ENCODE assay signal across 9 mouse cellular contexts in genomic region chr12:5215836-5216747, GRCm38 (mm10).
A peak's percentile ranks its signal among the peaks of the same experiment; 100 is the strongest.
DNase-seq lines count a peak whose midpoint lies in the region; ATAC-seq and TF ChIP-seq lines count a peak whose summit lies in the region.
"Had no signal": no experiment of that assay in that cellular context is flagged by ENCODE, and none has a peak within 500 bp of the region (broad histone marks: within the 10 kb centered on the region; RNA-seq: fewer than 3 reads in every experiment).

No protein-coding gene starts in this region.

- TF ChIP-seq CTCF in cerebellum, adult 2 months (IDR thresholded peaks at IDR 0.05; ENCODE audit: borderline replicate concordance, insufficient read depth, low read depth, low read length): no peak

- H3K4me2 ChIP-seq in forebrain, embryonic 11.5 days (ENCODE audit: low read depth, low read length, severe bottlenecking): 0 out of 2 replicates have a peak overlapping the region, but pooled peaks have one; percentile 5
- no peak overlapping the region for H3K4me2 ChIP-seq in hindbrain, embryonic 14.5 days (replicated peaks)
- no peak overlapping the region for H3K4me2 ChIP-seq in neural tube, embryonic 13.5 days
- H3K4me2 ChIP-seq: stomach, embryonic 15.5 days had no signal

- H3K9ac ChIP-seq in forebrain, embryonic 11.5 days (ENCODE audit: low read length): no peak overlapping the region
- peak overlapping the region; percentile 32; the same call in 1 of the 2 replicates for H3K9ac ChIP-seq in hindbrain, embryonic 14.5 days
- peak overlapping the region; percentile 5; the same call in 1 of the 2 replicates for H3K9ac ChIP-seq in neural tube, embryonic 13.5 days
- H3K9ac ChIP-seq: stomach, embryonic 15.5 days had no signal

- no peaks in the 10 kb centered on the region for H3K36me3 ChIP-seq in forebrain, embryonic 11.5 days (ENCODE audit: control insufficient read depth, insufficient read depth, low read length)
- H3K36me3 ChIP-seq in hindbrain, embryonic 14.5 days (replicated peaks; ENCODE audit: control insufficient read depth, insufficient read depth): no peaks in the 10 kb centered on the region
- no peaks in the 10 kb centered on the region for H3K36me3 ChIP-seq in neural tube, embryonic 13.5 days
- H3K36me3 ChIP-seq: stomach, embryonic 15.5 days had no signal

- WGBS in forebrain, embryonic 11.5 days: 42% methylated on average over 15 of the region's 15 CpGs
- 19% methylated on average over 15 of the region's 15 CpGs for WGBS in hindbrain, embryonic 14.5 days
- WGBS in neural tube, embryonic 13.5 days: 30% methylated on average over 15 of the region's 15 CpGs
- WGBS in cerebellum, adult 2 months: 68% methylated on average over 15 of the region's 15 CpGs

- H3K4me3 ChIP-seq in forebrain, embryonic 11.5 days (ENCODE audit: low read depth, low read length): no peak overlapping the region
- H3K4me3 ChIP-seq in hindbrain, embryonic 14.5 days (replicated peaks; ENCODE audit: low read length): no peak overlapping the region
- no peak overlapping the region for H3K4me3 ChIP-seq in neural tube, embryonic 13.5 days
- H3K4me3 ChIP-seq in cerebellum, adult 2 months (replicated peaks; ENCODE audit: insufficient read depth, low read depth, low read length): no peak overlapping the region
- H3K4me3 ChIP-seq: stomach, embryonic 15.5 days had no signal

- TF ChIP-seq POLR2A in cerebellum, adult 2 months (IDR thresholded peaks at IDR 0.05; ENCODE audit: borderline replicate concordance, insufficient read depth, low read length): no peak

- peak; percentile 84 for ATAC-seq in forebrain, embryonic 11.5 days (replicated peaks; ENCODE audit: low FRiP score)
- ATAC-seq in hindbrain, embryonic 14.5 days (ENCODE audit: low FRiP score): peak; percentile 72
- ATAC-seq in neural tube, embryonic 13.5 days (ENCODE audit: low read depth): peak; percentile 59

- intact Hi-C loops in left cerebral cortex, postnatal 4 days (cut with DNase I): no loop called here
- intact Hi-C loops in left cerebral cortex, postnatal 36 days (cut with DNase I): no loop called here

- H3K4me1 ChIP-seq in forebrain, embryonic 11.5 days (replicated peaks; ENCODE audit: control insufficient read depth, insufficient read depth, low read length): peaks cover 25% of the 10 kb centered on the region
- H3K4me1 ChIP-seq in hindbrain, embryonic 14.5 days (replicated peaks; ENCODE audit: control insufficient read depth, insufficient read depth, low read length): peaks cover 53% of the 10 kb centered on the region
- peaks cover 73% of the 10 kb centered on the region for H3K4me1 ChIP-seq in neural tube, embryonic 13.5 days (replicated peaks)
- peaks cover 15% of the 10 kb centered on the region for H3K4me1 ChIP-seq in cerebellum, adult 2 months (ENCODE audit: control insufficient read depth, insufficient read depth, low read length)

- H3K9me3 ChIP-seq in forebrain, embryonic 11.5 days (ENCODE audit: control insufficient read depth, low read length): no peaks in the 10 kb centered on the region
- H3K9me3 ChIP-seq in hindbrain, embryonic 14.5 days (ENCODE audit: control insufficient read depth, low read length): no peaks in the 10 kb centered on the region
- no peaks in the 10 kb centered on the region for H3K9me3 ChIP-seq in neural tube, embryonic 13.5 days
- H3K9me3 ChIP-seq: stomach, embryonic 15.5 days had no signal

- no peaks in the 10 kb centered on the region; the same call in 1 of the 2 replicates for H3K27me3 ChIP-seq in forebrain, embryonic 11.5 days (ENCODE audit: control insufficient read depth, insufficient read depth, low read length)
- no peaks in the 10 kb centered on the region for H3K27me3 ChIP-seq in hindbrain, embryonic 14.5 days (ENCODE audit: control insufficient read depth, insufficient read depth, low read length)
- H3K27me3 ChIP-seq in neural tube, embryonic 13.5 days: no peaks in the 10 kb centered on the region
- no peaks in the 10 kb centered on the region for H3K27me3 ChIP-seq in cerebellum, adult 2 months (ENCODE audit: control insufficient read depth, insufficient read depth, low read length)
- H3K27me3 ChIP-seq: stomach, embryonic 15.5 days had no signal

- H3K27ac ChIP-seq in forebrain, embryonic 11.5 days (ENCODE audit: low read depth, low read length): peak overlapping the region; percentile 39; the same call in 1 of the 2 replicates
- H3K27ac ChIP-seq in hindbrain, embryonic 14.5 days: peak overlapping the region; percentile 82
- peak overlapping the region; percentile 63 for H3K27ac ChIP-seq in neural tube, embryonic 13.5 days (replicated peaks)
- no peak overlapping the region for H3K27ac ChIP-seq in cerebellum, adult 2 months (ENCODE audit: insufficient read depth, low read length)
- H3K27ac ChIP-seq: stomach, embryonic 15.5 days had no signal

- DNase-seq in left cerebral cortex, postnatal 4 days: peak; percentile 69
- no peak for DNase-seq in left cerebral cortex, postnatal 36 days (ENCODE audit: low spot score in 2 of 2)
- peak; percentile 71 for DNase-seq in forebrain, embryonic 11.5 days (ENCODE audit: low spot score)
- peak; percentile 71 for DNase-seq in hindbrain, embryonic 14.5 days (ENCODE audit: low spot score)
- DNase-seq in frontal cortex, postnatal 14 days (ENCODE audit: low spot score in 2 of 2): no peak
- no peak for DNase-seq in cerebellum, adult 2 months
- DNase-seq in right cerebral cortex, postnatal 36 days (ENCODE audit: low spot score in 2 of 2): no peak

Comparison
In these comparisons a context has a peak if more than half of its experiments do, and no peak if none do; other contexts are left out.
1. DNase-seq: peak in left cerebral cortex, postnatal 4 days (single experiment), forebrain, embryonic 11.5 days (single experiment) and hindbrain, embryonic 14.5 days (single experiment); none in left cerebral cortex, postnatal 36 days (0 of 2), frontal cortex, postnatal 14 days (0 of 2), cerebellum, adult 2 months (0 of 2) and right cerebral cortex, postnatal 36 days (0 of 2).
2. Peak in every context shown above with its lines, with median percentiles within 50 percentile points of each other: ATAC-seq.